Mouse (Mus musculus) adrenal gland (tissue): ENCODE measurements around the gene Fam177a.
"Not testable (repeated sequence)": the region's sequence is repeated elsewhere in the genome, so short reads cannot be mapped to it uniquely, and the experiment has no call there.

Experiments used
- intact Hi-C: fragments of 180-260 bp; cut with DNase I; formaldehyde crosslinking; loops from one replicate; pipeline ENCODE4 v1.15.1; 2025
- long read RNA-seq, 2 experiments: library from polyadenylated mRNA; unstranded; transcript quantifications; one replicate each; pipeline ENCODE4 v2.0.0; 2020; ENCODE audit warnings: borderline replicate concordance in 1 of 2; ENCODE audit not compliant: insufficient replicate concordance in 1 of 2

Gene Fam177a
- long read RNA-seq, experiment 1, transcript Fam177a-201 (5 exons, 3,922 nt) = major isoform, 13 of 18 reads
- long read RNA-seq, experiment 1, partial matches to known transcripts = 2 of 18 reads
- long read RNA-seq, experiment 1, other reads (novel, unspliced or antisense) = 3 of 18 reads
- long read RNA-seq, experiment 2, transcript Fam177a-201 (5 exons, 3,922 nt) = major isoform, 18 of 21 reads
- long read RNA-seq, experiment 2, partial matches to known transcripts = 2 of 21 reads
- long read RNA-seq, experiment 2, other reads (novel, unspliced or antisense) = 1 of 21 reads

DNA sequence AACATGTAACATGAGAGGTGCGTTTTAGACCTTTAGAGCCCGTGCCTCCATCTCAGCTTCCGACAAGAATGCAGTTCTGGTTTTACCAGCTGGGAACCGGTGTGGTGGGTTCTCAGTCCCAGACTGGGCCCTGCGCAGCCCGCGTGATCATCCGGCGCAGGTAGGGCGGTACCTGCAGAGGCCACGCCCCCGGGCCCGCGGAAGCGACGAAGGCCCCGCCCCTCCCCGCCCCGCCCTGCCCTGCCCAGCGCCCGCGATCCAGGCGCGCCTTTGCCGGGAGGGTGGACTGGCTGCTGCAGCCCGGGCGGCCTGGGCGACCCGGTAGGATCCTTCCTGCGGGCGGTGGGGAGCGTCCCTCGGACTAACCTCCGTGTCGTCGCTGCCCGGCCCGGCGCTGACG, at the start of gene Fam177a:
Gene Fam177a (plus strand): TSS at position 228 of the 400 bp plus-strand sequence.
- intact Hi-C loops = not testable (repeated sequence)

GRCm38 (mm10) chr12:55075296-55075695, 49.0 kb upstream of the Fam177a start:
- intact Hi-C loops = no loop called here

GRCm38 (mm10) chr12:55078706-55079105, 45.6 kb upstream of the Fam177a start:
- intact Hi-C loops = not testable (repeated sequence)

DNA sequence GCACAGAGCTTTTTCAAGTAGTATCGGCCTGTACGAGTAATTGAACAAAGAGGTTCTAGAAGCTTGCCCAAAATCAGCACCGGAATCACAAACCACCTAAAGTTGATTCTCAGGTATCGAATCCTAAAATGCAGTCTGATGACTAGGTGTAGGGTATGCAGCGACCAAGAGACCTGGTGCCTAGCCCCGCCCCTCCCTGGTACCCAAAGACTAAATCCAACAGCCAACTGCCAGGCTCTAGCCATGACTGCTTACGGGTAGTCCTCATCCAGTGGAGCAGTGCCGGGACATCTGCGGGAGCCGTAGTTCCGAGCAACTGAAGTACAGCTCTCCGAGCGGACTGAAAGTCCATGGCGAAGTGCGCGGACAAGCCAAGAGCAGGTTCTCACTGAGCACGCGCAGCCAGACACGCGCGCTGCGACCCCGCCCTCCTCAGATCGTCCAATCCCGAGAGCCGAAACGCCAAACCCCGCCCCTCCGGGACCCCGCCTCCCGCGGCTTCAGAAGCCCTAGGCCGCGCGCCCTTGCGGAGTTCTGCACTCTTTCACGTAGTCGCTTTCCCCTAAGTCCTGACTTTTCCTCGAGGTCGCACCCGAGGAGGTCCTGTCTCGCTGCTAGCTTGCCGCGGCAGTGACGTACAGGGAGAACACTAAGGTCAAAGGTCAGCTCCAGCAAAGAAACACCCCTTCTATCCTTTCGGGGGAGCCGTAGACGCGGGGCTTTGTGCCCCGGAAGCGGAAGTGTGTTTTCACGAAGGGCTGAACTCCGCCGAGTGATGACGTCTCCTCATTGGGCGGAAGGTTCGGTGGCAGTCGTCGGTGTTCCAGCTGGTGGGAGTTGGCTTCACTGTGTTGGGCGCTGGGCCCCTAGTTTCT, 44.3 kb upstream of the Fam177a start, which contains the start of the genes 2700097O09Rik and Srp54a:
Gene 2700097O09Rik (minus strand): TSS at position 385 of the 875 bp plus-strand sequence.
Gene Srp54a (plus strand): TSS at position 537 of the 875 bp plus-strand sequence.
- intact Hi-C loops = not testable (repeated sequence)

GRCm38 (mm10) chr12:55080601-55080942, 43.7 kb upstream of the Fam177a start:
- intact Hi-C loops = not testable (repeated sequence)

DNA sequence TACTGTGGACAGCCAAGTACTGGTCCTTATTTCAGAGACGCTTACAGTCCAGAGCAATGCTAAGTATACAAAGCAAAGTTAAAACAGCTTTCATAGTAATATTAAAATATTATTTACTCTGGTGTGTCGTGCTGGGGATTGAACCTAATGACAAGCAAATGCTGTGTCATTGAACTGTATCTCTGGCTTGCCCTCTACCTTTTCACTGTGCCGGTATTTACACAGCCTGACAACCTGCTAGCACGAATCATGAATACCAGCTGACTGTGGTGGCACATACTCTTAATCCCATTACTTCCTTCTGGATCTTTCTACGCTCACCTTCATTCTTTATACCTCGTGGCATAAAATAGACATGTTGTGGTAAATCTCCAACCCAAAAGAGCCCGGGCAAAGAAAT, 32.1 kb upstream of the Fam177a start:
- intact Hi-C loops = not testable (repeated sequence)

DNA sequence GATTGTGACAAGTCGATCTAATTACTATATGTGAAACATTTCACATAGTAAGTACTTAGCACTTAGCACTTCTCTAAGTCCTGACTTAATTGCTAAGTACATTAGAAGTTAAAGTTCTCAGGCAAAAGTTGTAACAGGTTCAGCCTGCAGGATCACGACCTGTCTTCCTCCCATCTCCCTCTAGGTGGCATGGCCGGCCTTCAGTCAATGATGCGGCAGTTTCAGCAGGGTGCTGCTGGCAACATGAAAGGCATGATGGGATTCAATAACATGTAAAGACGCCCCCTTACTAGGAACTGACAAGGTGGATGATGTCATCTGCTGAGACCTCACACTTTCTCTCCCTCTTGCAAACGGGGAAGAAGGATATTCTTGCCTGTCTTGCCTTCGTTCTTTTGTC, 11.7 kb upstream of the Fam177a start:
- intact Hi-C loops = not testable (repeated sequence)

DNA sequence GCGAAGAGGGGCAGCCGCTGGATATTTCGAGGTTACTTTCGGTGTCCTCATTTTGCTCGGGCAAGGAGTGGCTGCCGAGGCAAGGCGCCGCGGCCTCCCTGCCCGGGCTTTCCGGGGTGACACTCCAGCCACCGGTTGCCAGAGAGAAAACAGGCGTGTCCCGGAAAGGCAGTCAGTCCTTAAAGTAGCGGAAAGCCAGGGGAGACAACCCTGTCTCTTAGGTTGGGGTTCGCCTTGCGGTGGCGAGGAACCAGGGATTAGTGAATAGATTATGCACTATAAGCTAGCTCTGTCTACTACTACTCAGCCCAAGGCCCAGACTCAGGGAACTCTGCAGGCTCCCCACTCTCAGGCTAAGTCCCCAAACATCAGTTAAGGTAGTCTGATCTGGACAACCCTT, 462 bp downstream of the Fam177a start:
- intact Hi-C loops = not testable (repeated sequence)

- intact Hi-C loops = not testable (repeated sequence)
Observed at GRCm38 (mm10) chr12:55135540-55135939, 11.3 kb downstream of the Fam177a start.

DNA sequence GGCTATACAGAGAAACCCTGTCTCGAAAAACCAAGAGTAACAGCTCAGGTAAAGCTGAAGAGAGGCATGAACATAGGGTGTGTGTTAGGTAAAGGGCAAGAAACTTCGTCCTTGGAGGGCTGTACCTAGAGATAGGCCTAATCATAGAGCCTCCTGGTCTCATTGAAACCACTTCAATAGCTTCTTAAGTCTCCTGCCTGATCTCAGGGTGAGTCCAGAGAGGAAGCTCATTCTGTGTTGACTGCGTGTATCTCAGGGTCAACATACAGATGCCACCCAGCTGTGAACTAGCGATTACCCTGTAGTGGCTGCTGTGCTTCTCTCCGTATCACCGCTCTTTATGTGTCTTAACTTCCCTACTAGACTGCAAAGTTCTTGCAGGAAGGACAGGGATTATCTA, 13.6 kb downstream of the Fam177a start:
- intact Hi-C loops = not testable (repeated sequence)

DNA sequence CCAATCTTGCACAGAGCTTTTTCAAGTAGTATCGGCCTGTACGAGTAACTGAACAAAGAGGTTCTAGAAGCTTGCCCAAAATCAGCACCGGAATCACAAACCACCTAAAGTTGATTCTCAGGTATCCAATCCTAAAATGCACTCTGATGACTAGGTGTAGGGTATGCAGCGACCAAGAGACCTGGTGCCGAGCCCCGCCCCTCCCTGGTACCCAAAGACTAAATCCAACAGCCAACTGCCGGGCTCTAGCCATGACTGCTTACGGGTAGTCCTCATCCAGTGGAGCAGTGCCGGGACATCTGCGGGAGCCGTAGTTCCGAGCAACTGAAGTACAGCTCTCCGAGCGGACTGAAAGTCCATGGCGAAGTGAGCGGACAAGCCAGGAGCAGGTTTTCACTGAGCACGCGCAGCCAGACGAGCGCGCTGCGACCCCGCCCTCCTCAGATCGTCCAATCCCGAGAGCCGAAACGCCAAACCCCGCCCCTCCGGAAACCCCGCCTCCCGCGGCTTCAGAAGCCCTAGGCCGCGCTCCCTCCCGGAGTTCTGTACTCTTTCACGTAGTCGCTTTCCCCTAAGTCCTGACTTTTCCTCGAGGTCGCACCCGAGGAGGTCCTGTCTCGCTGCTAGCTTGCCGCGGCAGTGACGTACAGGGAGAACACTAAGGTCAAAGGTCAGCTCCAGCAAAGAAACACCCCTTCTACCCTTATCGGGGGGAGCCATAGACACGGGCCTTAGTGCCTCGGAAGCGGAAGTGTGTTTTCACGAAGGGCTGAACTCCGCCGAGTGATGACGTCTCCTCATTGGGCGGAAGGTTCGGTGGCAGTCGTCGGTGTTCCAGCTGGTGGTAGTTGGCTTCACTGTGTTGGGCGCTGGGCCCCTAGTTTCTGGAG, 30.5 kb downstream of the Fam177a start, which contains the start of gene Srp54b:
Gene Srp54b (plus strand): TSS at position 546 of the 890 bp plus-strand sequence.
- intact Hi-C loops = not testable (repeated sequence)

DNA sequence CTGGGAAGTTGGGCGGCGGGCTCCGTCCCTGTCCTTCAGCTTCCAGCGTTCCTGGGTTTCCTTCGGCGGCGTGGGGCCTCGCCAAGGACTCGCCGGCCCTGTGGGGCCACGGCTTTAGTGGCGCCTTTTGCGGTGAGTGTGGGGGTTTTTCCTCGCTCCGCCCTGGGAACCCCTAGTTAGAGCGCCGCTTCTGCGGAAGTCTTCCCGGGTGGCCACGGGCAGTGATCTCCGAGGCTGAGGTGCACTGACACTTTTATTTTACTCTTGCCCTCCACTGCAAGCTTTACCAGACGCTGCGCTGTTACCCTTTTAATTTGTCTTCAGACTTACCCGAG, 31.1 kb downstream of the Fam177a start:
- intact Hi-C loops = not testable (repeated sequence)

- intact Hi-C loops = not testable (repeated sequence)
Observed at GRCm38 (mm10) chr12:55167034-55167557, 42.8 kb downstream of the Fam177a start.

DNA sequence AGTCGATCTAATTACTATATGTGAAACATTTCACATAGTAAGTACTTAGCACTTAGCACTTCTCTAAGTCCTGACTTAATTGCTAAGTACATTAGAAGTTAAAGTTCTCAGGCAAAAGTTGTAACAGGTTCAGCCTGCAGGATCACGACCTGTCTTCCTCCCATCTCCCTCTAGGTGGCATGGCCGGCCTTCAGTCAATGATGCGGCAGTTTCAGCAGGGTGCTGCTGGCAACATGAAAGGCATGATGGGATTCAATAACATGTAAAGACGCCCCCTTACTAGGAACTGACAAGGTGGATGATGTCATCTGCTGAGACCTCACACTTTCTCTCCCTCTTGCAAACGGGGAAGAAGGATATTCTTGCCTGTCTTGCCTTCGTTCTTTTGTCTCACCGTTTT, 63.4 kb downstream of the Fam177a start:
- intact Hi-C loops = not testable (repeated sequence)

GRCm38 (mm10) chr12:55189127-55189526, 64.9 kb downstream of the Fam177a start:
- intact Hi-C loops = not testable (repeated sequence)
